9 mouse cellular contexts compared by ENCODE assay signal in genomic region chr4:114666979-114667328, GRCm38 (mm10).
DNase-seq lines count a peak whose midpoint lies in the region; ATAC-seq lines count a peak whose summit lies in the region.
"Had no signal": no experiment of that assay in that cellular context is flagged by ENCODE, and none has a peak within 500 bp of the region (broad histone marks: within the 10 kb centered on the region; RNA-seq: fewer than 3 reads in every experiment).

No protein-coding gene starts in this region.

- H3K4me1 ChIP-seq in liver, embryonic 15.5 days (replicated peaks), result peaks cover 36% of the 10 kb centered on the region

- no peak overlapping the region for H3K9ac ChIP-seq in liver, embryonic 15.5 days

- H3K36me3 ChIP-seq in liver, embryonic 15.5 days (replicated peaks), result no peaks in the 10 kb centered on the region

- H3K4me3 ChIP-seq in liver, embryonic 15.5 days (replicated peaks), result peak overlapping the region; percentile 16; the same call in 1 of the 2 replicates
- H3K4me3 ChIP-seq: myocyte had no signal

- H3K9me3 ChIP-seq in liver, embryonic 15.5 days (replicated peaks), result no peaks in the 10 kb centered on the region

- H3K27me3 ChIP-seq in liver, embryonic 15.5 days, result peaks cover 51% of the 10 kb centered on the region

- peak; percentile 61 for DNase-seq in embryo, embryonic 10 days (ENCODE audit: low spot score)
- DNase-seq in embryo, embryonic 11 days, result no peak
- peak; percentile 40 for DNase-seq in thymus, postnatal 4 days
- DNase-seq in thymus, postnatal 36 days, result no peak
- no peak for DNase-seq in urinary bladder, postnatal 10 days (ENCODE audit: low spot score)
- DNase-seq in cerebellum, postnatal 25 days, result no peak
- no peak for DNase-seq in left cerebral cortex, adult 9 months (ENCODE audit: low spot score in 2 of 2)

- WGBS in liver, embryonic 15.5 days (ENCODE audit: insufficient replicate concordance), result 23% methylated on average over 12 of the region's 13 CpGs

- ATAC-seq in liver, embryonic 15.5 days (ENCODE audit: insufficient read depth), result no peak

- H3K27ac ChIP-seq in liver, embryonic 15.5 days (replicated peaks), result no peak overlapping the region

- H3K4me2 ChIP-seq in liver, embryonic 15.5 days, result peak overlapping the region; percentile 60

Comparison
In these comparisons a context has a peak if more than half of its experiments do, and no peak if none do; other contexts are left out.
1. DNase-seq: peak in embryo, embryonic 10 days (single experiment) and thymus, postnatal 4 days (single experiment); none in embryo, embryonic 11 days (single experiment), thymus, postnatal 36 days (0 of 2), urinary bladder, postnatal 10 days (single experiment), cerebellum, postnatal 25 days (0 of 2) and left cerebral cortex, adult 9 months (0 of 2).